Mouse (Mus musculus) left cerebral cortex, postnatal 14 days (tissue): Measurements from ENCODE around the gene Cdh23. TPM values are rescaled to one million over a fixed set of nuclear protein-coding genes. Genes with fewer than 3 reads are reported as not detected.
A peak's percentile ranks its signal among the peaks of the same experiment; 100 is the strongest.

ENCODE experiments used
- DNase-seq, 2 experiments: peaks; one replicate each; pipeline ENCODE4 v3.0.0; 2021 to 2022; ENCODE audit warnings: low spot score in 2 of 2, mixed read lengths in 1 of 2
- intact Hi-C: fragments of 180-260 bp; cut with DNase I; formaldehyde crosslinking; loops from one replicate; pipeline ENCODE4 v1.15.1; 2025
- total RNA-seq, 2 experiments: library from RNA; stranded (reverse); gene quantifications; 2 replicates each; pipeline ENCODE4 v1.2.3; 2021

The Cdh23 gene
- total RNA-seq, 2 experiments from 2014 or later: 1.5 to 2.0 TPM

DNA sequence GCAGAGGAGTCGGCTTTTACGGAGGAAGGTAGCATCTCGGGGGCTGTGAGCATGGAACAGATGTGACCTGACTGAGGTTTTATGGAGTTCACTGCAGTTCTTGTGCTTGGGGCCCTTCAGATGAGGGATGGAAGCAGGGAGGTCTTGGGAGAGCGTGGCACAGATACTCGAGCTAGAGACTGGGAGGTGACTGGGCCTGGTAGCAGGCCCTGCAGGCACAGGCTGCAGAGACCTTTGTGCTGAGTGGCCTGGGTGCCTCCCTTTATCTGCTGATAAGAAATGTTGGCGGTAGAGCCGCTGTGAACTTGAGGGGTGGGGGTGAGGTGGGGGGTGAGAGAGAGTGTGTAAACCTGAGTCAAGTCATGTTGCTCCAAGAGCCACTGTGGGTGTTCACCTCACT, 361.7 kb downstream of the Cdh23 start:
- intact Hi-C loops: no loop called here
- no peak for DNase-seq

- peak; percentile 39 to 63 for DNase-seq
- intact Hi-C loops: no loop called here
These were observed 367.2 kb downstream of the Cdh23 start for GRCm38 (mm10) chr10:60328963-60329650.

DNA sequence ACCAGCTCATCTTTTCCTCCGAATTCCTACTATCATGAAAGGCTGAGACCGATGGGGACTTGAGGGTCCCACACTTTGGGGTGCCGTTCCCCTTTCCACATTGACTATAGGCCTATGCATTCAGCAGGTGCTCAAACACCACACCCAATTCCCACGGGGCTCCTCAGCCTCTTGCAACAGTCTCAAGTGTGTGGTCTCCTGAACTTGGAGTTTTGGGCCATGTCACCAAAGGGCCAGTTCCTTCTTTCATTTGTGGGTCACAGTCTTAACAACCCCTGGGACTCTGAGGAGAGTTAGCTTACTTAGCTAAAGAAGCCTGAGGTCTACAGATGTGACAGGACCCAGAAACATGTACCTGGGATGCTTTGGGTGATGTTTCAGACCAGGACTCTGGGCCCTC, 380.1 kb downstream of the Cdh23 start:
- intact Hi-C loops: no loop called here
- DNase-seq: no peak

DNA sequence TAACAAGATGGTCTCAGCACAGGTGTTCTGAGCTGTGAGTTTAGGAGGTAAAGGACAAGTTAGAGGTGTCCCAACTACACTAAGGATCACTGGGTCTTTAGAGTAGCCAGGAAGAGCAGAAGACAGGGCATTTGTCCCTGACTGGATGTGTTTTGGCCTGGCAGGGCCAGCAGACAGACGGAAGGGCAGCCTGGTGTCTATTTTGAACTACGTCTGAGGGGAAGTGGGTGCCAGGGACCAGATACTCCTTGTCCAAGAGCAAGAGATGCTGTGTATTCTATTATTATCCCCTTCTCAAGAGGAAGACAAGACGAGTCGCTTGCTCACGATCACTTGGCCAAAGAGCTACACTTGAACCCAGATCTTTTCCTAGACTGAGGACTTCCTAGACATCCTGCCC, 382.7 kb downstream of the Cdh23 start:
- DNase-seq: no peak
- intact Hi-C loops: no loop called here

- intact Hi-C loops: no loop called here
- DNase-seq: no peak
These were observed 385.7 kb downstream of the Cdh23 start for GRCm38 (mm10) chr10:60310629-60311028.

- intact Hi-C loops: loop anchor here (2.0 to 5.0 kb wide), 2 partner anchors 392 to 456 kb away; partner anchors contain the start of gene Cdh23
- DNase-seq: peak; percentile 85 to 87
These were observed 391.2 kb downstream of the Cdh23 start for GRCm38 (mm10) chr10:60304854-60305628.

DNA sequence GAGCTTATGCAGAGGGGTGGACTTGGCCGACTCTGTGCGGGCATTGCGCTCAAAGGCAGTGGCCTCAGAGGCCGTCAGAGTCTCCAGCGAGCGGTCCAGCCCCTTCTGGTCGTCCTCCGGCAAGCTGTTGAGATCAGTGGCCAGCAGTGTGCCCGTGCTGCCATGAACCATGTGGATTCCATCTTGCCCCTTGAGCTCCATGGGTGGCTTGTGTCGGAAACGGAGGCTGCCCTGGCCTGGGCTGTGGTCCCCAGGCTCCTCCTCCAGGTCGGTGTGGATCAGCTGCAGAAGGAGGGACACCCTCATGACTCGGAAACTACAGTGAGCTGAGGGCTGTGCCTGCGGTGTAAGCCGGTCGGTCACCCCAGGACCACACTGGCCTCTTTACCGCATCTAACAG, 392.9 kb downstream of the Cdh23 start:
- intact Hi-C loops: no loop called here
- DNase-seq: no peak

DNA sequence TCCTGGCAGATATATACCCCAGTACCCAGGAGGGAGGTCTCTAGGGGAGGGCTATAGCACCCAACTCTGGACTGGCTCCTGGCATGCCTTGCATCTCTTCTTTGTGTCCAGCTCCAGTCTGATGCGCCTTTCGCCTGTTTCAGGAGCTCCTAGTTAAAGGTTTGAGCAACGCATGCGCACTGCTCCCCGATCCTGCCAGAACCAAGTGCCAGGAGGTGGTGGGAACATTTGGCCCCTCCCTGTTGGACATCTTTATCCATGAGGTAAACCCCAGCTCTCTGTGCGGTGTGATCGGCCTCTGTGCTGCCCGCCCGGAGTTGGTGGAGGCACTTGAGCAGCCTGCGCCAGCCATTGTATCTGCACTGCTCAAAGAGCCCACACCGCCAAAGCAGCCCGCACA, 396.7 kb downstream of the Cdh23 start:
- intact Hi-C loops: no loop called here
- no peak for DNase-seq

- no peak for DNase-seq
- intact Hi-C loops: no loop called here
These were observed 400.3 kb downstream of the Cdh23 start for GRCm38 (mm10) chr10:60296027-60296426.

GRCm38 (mm10) chr10:60295356-60295755, 400.9 kb downstream of the Cdh23 start:
- intact Hi-C loops: no loop called here
- DNase-seq: no peak

DNA sequence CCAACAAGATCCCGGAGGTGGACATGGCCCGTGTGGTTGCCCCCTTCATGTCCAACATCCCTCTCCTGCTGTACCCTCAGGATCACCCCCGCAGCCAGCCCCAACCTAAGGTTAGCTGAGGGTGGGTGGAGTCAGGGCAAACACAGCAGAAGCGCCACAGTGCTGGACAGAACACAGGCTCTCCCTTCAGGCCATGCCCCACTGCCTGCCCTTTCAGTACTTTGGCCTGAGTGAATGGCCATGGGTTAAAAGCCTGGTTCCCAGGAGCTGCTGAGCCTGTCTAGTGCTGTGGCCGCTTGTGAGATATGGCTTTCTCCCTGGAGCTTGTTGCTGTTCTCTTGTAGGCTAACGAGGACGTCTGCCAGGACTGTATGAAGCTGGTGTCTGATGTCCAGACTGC, 401.7 kb downstream of the Cdh23 start:
- intact Hi-C loops: no loop called here
- DNase-seq: no peak

GRCm38 (mm10) chr10:60292209-60292608, 404.1 kb downstream of the Cdh23 start:
- DNase-seq: no peak
- intact Hi-C loops: no loop called here

DNA sequence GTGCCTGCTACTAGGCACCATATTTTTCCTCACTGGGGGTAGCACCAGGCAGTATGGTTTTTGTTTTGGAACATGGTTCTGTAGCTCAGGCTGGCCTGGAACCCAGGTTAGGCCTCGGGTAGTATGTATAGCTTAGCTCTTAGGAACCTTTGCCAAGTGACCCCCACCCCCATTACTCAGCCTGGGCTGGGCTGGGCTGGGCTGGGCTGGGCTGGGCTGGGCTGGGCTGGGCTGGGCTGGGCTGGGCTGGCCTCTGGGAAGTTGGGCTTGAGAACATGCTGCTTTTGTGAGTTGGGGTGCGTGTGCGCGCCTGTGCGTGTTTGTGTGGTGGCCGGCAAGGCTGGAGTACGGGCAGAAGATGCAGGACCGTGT, 405.6 kb downstream of the Cdh23 start:
- no peak for DNase-seq
- intact Hi-C loops: no loop called here

- no peak for DNase-seq
These were observed 406.1 kb downstream of the Cdh23 start for GRCm38 (mm10) chr10:60290026-60290738.

DNA sequence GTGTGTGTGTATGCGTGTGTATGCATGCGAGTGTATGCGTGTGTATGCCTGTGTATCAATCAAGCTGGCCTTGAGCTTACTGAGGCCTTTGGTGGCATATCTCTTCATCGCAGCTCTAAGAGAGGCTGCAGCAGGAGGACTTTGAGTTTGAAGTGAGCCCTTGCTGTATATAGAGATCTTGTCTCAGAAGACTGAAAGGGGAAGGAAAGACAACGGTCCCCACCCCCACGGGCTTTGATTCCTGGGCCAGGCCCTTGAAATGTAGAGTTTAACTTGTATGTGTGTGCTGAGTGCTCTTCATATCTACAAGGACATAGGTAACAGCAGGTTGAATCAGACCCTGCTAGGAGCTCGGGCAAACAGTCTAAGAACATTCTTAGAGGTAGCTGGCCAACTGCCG, 407.1 kb downstream of the Cdh23 start:
- intact Hi-C loops: no loop called here
- no peak for DNase-seq

More at GRCm38 (mm10) chr10:60290026-60290738, 406.1 kb downstream of the Cdh23 start:
- intact Hi-C loops: no loop called here

- intact Hi-C loops: no loop called here
These were observed 408.6 kb downstream of the Cdh23 start for GRCm38 (mm10) chr10:60287726-60288125.

GRCm38 (mm10) chr10:60287161-60287560, 409.1 kb downstream of the Cdh23 start:
- DNase-seq: no peak
- intact Hi-C loops: no loop called here

More at GRCm38 (mm10) chr10:60287726-60288125, 408.6 kb downstream of the Cdh23 start:
- DNase-seq: no peak

GRCm38 (mm10) chr10:60286546-60286945, 409.7 kb downstream of the Cdh23 start:
- DNase-seq: no peak
- intact Hi-C loops: no loop called here

GRCm38 (mm10) chr10:60285676-60286372, 410.5 kb downstream of the Cdh23 start:
- intact Hi-C loops: no loop called here
- peak; percentile 90 to 92 for DNase-seq

- intact Hi-C loops: no loop called here
- DNase-seq: no peak
These were observed 411.1 kb downstream of the Cdh23 start for GRCm38 (mm10) chr10:60285183-60285582.
